In the genomic region with DNA sequence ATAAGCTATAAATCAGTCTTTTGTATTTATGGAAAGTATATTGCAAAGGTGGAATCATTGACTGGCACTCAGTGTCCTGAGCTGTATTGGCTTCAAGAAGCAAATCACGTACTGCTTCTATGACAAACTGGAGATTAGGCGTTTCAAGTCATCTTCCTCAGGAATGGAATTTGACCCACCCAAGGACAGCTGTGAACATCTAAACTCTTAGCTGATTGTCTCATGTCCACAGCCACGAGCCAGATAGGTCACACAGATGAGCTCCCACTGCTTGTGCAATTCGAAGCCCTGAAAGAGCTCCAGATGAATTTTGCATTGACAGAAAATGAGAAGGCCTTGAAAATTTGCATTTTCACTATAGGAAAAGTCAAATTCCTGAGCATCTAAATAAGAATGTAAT, we compare ENCODE assay signal across 11 mouse cellular contexts.
"Had no signal": no experiment of that assay in that cellular context is flagged by ENCODE, and none has a peak within 500 bp of the region (broad histone marks: within the 10 kb centered on the region; RNA-seq: fewer than 3 reads in every experiment).

No protein-coding gene starts in this region.

- H3K27ac ChIP-seq: kidney, postnatal 0 days; limb, embryonic 15.5 days; liver, embryonic 12.5 days; midbrain, embryonic 12.5 days; stomach, postnatal 0 days had no signal

- H3K4me1 ChIP-seq: limb, embryonic 15.5 days; midbrain, embryonic 12.5 days had no signal

- H3K9me3 ChIP-seq: limb, embryonic 15.5 days; liver, embryonic 12.5 days had no signal

- H3K27me3 ChIP-seq: limb, embryonic 15.5 days; liver, embryonic 12.5 days; midbrain, embryonic 12.5 days had no signal

- H3K4me3 ChIP-seq: limb, embryonic 15.5 days; liver, embryonic 12.5 days; midbrain, embryonic 12.5 days had no signal

- DNase-seq: kidney, postnatal 36 days; layer of hippocampus, adult 9-11 months; layer of hippocampus, postnatal 36 days; lung, embryonic 14.5 days; lung, postnatal 14 days; right cerebral cortex, postnatal 25 days had no signal
